Mouse (Mus musculus): ENCODE results near the gene Wnt10b.

DNA sequence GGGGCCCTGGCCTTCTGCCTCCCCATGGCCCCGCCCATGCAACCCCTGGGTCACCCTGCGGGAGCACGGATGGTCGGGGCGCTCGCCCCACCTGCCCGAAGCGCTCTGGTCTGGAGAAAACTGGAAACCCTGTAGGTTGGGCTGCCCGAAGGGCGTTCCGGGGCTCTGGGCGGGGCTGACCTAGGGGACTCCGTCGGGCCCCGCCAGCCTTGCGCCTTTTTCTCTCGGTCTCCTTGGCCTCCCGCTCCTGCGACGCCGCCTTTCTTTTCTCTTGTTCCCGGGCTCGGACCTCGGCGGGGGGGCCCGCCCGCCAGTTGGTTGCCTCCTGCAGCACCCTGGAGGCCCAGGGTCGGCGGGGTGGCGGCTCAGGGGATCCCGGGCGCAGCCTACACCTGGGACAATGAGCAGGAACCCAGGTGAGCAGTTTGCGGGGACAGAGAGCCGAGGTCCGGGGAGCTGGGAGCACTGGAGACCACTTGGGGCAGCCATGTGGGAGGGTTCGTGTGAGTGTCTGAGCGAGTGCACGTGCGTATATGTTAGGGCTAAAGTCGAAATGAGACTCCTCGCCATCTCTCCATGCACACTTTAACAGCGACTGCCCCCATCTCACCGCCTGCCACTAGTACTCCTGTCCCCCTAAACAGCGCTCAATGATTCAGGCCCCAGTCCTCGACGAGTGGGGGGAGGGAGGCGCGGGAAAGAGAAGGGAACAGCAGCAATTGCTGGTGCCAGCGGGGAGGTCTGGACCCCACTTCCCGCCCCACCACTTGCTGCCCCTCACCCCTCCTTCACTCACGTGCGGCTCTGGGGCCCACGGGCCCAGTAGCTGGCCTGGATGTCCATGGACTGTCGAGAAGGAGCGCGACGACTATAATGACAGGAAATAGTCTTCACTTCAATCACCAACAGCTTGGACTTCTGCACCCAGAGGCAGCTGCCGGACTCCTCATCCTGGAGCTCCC, 29.1 kb upstream of the Wnt10b start:
- TF ChIP-seq POLR2A (IDR thresholded peaks at IDR 0.05; ENCODE audit: borderline replicate concordance, insufficient read depth, low read length) (no peak), CTCF (IDR thresholded peaks at IDR 0.05; ENCODE audit: borderline replicate concordance, insufficient read depth, low read depth, low read length) (no peak)

Data from cerebellum, adult 2 months (tissue).